In genomic region chr5:134455914-134456423, GRCm38 (mm10) we compare ENCODE assay signal across 8 mouse cellular contexts. TPM values are rescaled to one million over a fixed set of nuclear protein-coding genes. Genes with fewer than 3 reads are reported as not detected.
DNase-seq lines count a peak whose midpoint lies in the region; ATAC-seq and TF ChIP-seq lines count a peak whose summit lies in the region.

No protein-coding gene starts in this region.

- no peaks in the 10 kb centered on the region for H3K9me3 ChIP-seq in liver, postnatal 0 days (ENCODE audit: low read length)
- H3K9me3 ChIP-seq in neural tube, embryonic 13.5 days: peaks cover 6% of the 10 kb centered on the region; the same call in 1 of the 2 replicates

- peaks cover 20% of the 10 kb centered on the region for H3K4me1 ChIP-seq in liver, postnatal 0 days (ENCODE audit: insufficient read depth)
- H3K4me1 ChIP-seq in neural tube, embryonic 13.5 days (replicated peaks): peaks cover 28% of the 10 kb centered on the region

- ATAC-seq in granulocyte monocyte progenitor cell, adult 5-6 weeks (replicated peaks; ENCODE audit: poor library complexity, severe bottlenecking): 0 out of 2 replicates have a peak, but pooled peaks have one; percentile 8
- ATAC-seq in liver, postnatal 0 days: peak; percentile 74
- peak; percentile 73 for ATAC-seq in neural tube, embryonic 13.5 days (ENCODE audit: low read depth)

- peak overlapping the region; percentile 98 for H3K4me2 ChIP-seq in liver, postnatal 0 days (ENCODE audit: low read depth, low read length)
- peak overlapping the region; percentile 93 for H3K4me2 ChIP-seq in neural tube, embryonic 13.5 days

- no peak for TF ChIP-seq EP300 in liver, postnatal 0 days (IDR thresholded peaks at IDR 0.05; ENCODE audit: low read depth)

- H3K9ac ChIP-seq in liver, postnatal 0 days (replicated peaks): peak overlapping the region; percentile 80
- H3K9ac ChIP-seq in neural tube, embryonic 13.5 days: peak overlapping the region; percentile 94

- DNase-seq in right cerebral cortex, adult 18-20 months: peak; percentile 35
- DNase-seq in right cerebral cortex, postnatal 36 days (ENCODE audit: low spot score in 2 of 2): no peak
- peak; percentile 48 for DNase-seq in cerebellum, adult 8-10 months
- DNase-seq in kidney, adult 11 months: peak; percentile 63
- DNase-seq in liver, postnatal 0 days: peak; percentile 61
- peak; percentile 73 for DNase-seq in yolk sac, embryonic 10.5 days (ENCODE audit: low spot score)

- peak overlapping the region; percentile 74 for H3K27ac ChIP-seq in liver, postnatal 0 days (ENCODE audit: low read depth)
- H3K27ac ChIP-seq in neural tube, embryonic 13.5 days (replicated peaks): peak overlapping the region; percentile 92

- whole genome bisulfite sequencing in liver, postnatal 0 days (ENCODE audit: insufficient replicate concordance): 1% methylated on average over 17 of the region's 17 CpGs
- 0% methylated on average over 16 of the region's 17 CpGs for WGBS in neural tube, embryonic 13.5 days

- no peaks in the 10 kb centered on the region for H3K27me3 ChIP-seq in liver, postnatal 0 days (ENCODE audit: insufficient read depth, low read length)
- H3K27me3 ChIP-seq in neural tube, embryonic 13.5 days: no peaks in the 10 kb centered on the region

- peak overlapping the region; percentile 70 for H3K4me3 ChIP-seq in liver, postnatal 0 days (ENCODE audit: low read depth, low read length)
- peak overlapping the region; percentile 83 for H3K4me3 ChIP-seq in neural tube, embryonic 13.5 days

- H3K36me3 ChIP-seq in liver, postnatal 0 days (replicated peaks; ENCODE audit: insufficient read depth, low read length): no peaks in the 10 kb centered on the region; the same call in 1 of the 2 replicates
- H3K36me3 ChIP-seq in neural tube, embryonic 13.5 days: peaks cover 10% of the 10 kb centered on the region

- TF ChIP-seq CTCF in liver, postnatal 0 days (IDR thresholded peaks at IDR 0.05; ENCODE audit: low read depth): no peak

RNA-seq across cellular contexts. Expression of gene Gtf2ird1, which starts 0.5 kb away (rescaled TPM):
- 28.2 and 43.1 TPM in 2 replicates for total RNA-seq in granulocyte monocyte progenitor cell, adult 5-6 weeks (2014; fragmentation: Nextera tagmentation)
- total RNA-seq in granulocyte monocyte progenitor cell, adult 5-6 weeks (2017): 9.5 and 14.0 TPM in 2 replicates
- polyA plus RNA-seq in liver, postnatal 0 days (2015; fragmentation: Nextera tagmentation; extraction: Ambion mirVana): 10.0 and 11.0 TPM in 2 replicates
- 63.1 and 85.8 TPM in 2 replicates for polyA plus RNA-seq in neural tube, embryonic 13.5 days (2015; fragmentation: Nextera tagmentation; extraction: Ambion mirVana)

Comparison
In these comparisons a context has a peak if more than half of its experiments do, and no peak if none do; other contexts are left out.
1. DNase-seq: peak in right cerebral cortex, adult 18-20 months (single experiment), cerebellum, adult 8-10 months (single experiment), kidney, adult 11 months (single experiment), liver, postnatal 0 days (single experiment) and yolk sac, embryonic 10.5 days (single experiment); none in right cerebral cortex, postnatal 36 days (0 of 2).
2. ATAC-seq: peak in every context shown above with its lines; median percentile 74 in liver, postnatal 0 days; 73 in neural tube, embryonic 13.5 days; 8 in granulocyte monocyte progenitor cell, adult 5-6 weeks.